Mouse (Mus musculus) heart, adult 9 months (tissue): ENCODE measurements around the gene Fam184b.

Experiments used
- DNase-seq, 2 experiments: peaks; one replicate each; pipeline ENCODE4 v3.0.0; 2022; ENCODE audit warnings: low spot score in 2 of 2

Fam184b gene

GRCm38 (mm10) chr5:45595363-45596039, 43.9 kb downstream of the Fam184b start:
- no peak for DNase-seq

- no peak for DNase-seq
Observed at GRCm38 (mm10) chr5:45593276-45593675, 46.1 kb downstream of the Fam184b start.

GRCm38 (mm10) chr5:45590094-45590493, 49.3 kb downstream of the Fam184b start:
- no peak for DNase-seq

- DNase-seq: no peak
Observed at GRCm38 (mm10) chr5:45584601-45585000, 54.8 kb downstream of the Fam184b start.

- no peak for DNase-seq
Observed at GRCm38 (mm10) chr5:45580279-45580678, 59.1 kb downstream of the Fam184b start.

GRCm38 (mm10) chr5:45577376-45577775, 62.0 kb downstream of the Fam184b start:
- peak; percentile 0 to 3 for DNase-seq

GRCm38 (mm10) chr5:45576716-45577115, 62.7 kb downstream of the Fam184b start:
- no peak for DNase-seq

GRCm38 (mm10) chr5:45572816-45573215, 66.6 kb downstream of the Fam184b start:
- no peak for DNase-seq

- DNase-seq: no peak
Observed at GRCm38 (mm10) chr5:45565829-45566228, 73.6 kb downstream of the Fam184b start.

- no peak for DNase-seq
Observed at GRCm38 (mm10) chr5:45564054-45564453, 75.4 kb downstream of the Fam184b start.

- no peak for DNase-seq
Observed at GRCm38 (mm10) chr5:45549586-45549985, 89.8 kb downstream of the Fam184b start.

GRCm38 (mm10) chr5:45543374-45543773, 96.0 kb downstream of the Fam184b start:
- peak in 1 of 2 experiments; percentile 2 for DNase-seq

- no peak for DNase-seq
Observed at GRCm38 (mm10) chr5:45539502-45539901, 99.9 kb downstream of the Fam184b start.

GRCm38 (mm10) chr5:45535177-45535576, 104.2 kb downstream of the Fam184b start:
- no peak for DNase-seq

GRCm38 (mm10) chr5:45534319-45535098, 104.9 kb downstream of the Fam184b start:
- DNase-seq: peak; percentile 12 to 22

- DNase-seq: no peak
Observed at GRCm38 (mm10) chr5:45529696-45530095, 109.7 kb downstream of the Fam184b start.

- DNase-seq: no peak
Observed at GRCm38 (mm10) chr5:45526338-45526737, 113.1 kb downstream of the Fam184b start.

- no peak for DNase-seq
Observed at GRCm38 (mm10) chr5:45525101-45525500, 114.3 kb downstream of the Fam184b start.

- DNase-seq: no peak
Observed at GRCm38 (mm10) chr5:45521601-45522000, 117.8 kb downstream of the Fam184b start.

- no peak for DNase-seq
Observed at GRCm38 (mm10) chr5:45520809-45521110, 118.7 kb downstream of the Fam184b start.

GRCm38 (mm10) chr5:45519960-45520808, 119.2 kb downstream of the Fam184b start, which contains the start of gene Med28:
Gene Med28 (plus strand): TSS chr5:45520229.
- DNase-seq: peak; percentile 93 to 97

- DNase-seq: no peak
Observed at GRCm38 (mm10) chr5:45515151-45515743, 124.2 kb downstream of the Fam184b start.
